Comparison of ENCODE assay signal across 27 mouse cellular contexts in genomic region chr2:57338779-57339178, GRCm38 (mm10).
DNase-seq lines count a peak whose midpoint lies in the region; ATAC-seq lines count a peak whose summit lies in the region.
"Had no signal": no experiment of that assay in that cellular context is flagged by ENCODE, and none has a peak within 500 bp of the region (broad histone marks: within the 10 kb centered on the region; RNA-seq: fewer than 3 reads in every experiment).

No protein-coding gene starts in this region.

- H3K27ac ChIP-seq in forebrain, embryonic 14.5 days (ENCODE audit: low read depth, low read length): no peak overlapping the region
- no peak overlapping the region for H3K27ac ChIP-seq in forebrain, embryonic 11.5 days (ENCODE audit: low read depth, low read length)
- no peak overlapping the region for H3K27ac ChIP-seq in midbrain, embryonic 16.5 days (ENCODE audit: low read length)
- H3K27ac ChIP-seq in midbrain, embryonic 15.5 days: no peak overlapping the region
- H3K27ac ChIP-seq in limb, embryonic 10.5 days: peak overlapping the region; percentile 26; the same call in 1 of the 2 replicates
- H3K27ac ChIP-seq: embryonic facial prominence, embryonic 12.5 days; embryonic facial prominence, embryonic 15.5 days; gastrocnemius, adult 2 months; heart, embryonic 15.5 days; hindbrain, embryonic 14.5 days; hindbrain, postnatal 0 days had no signal

- H3K9me3 ChIP-seq in forebrain, embryonic 14.5 days (replicated peaks; ENCODE audit: control insufficient read depth, low read length): no peaks in the 10 kb centered on the region
- no peaks in the 10 kb centered on the region for H3K9me3 ChIP-seq in forebrain, embryonic 11.5 days (ENCODE audit: control insufficient read depth, low read length)
- no peaks in the 10 kb centered on the region for H3K9me3 ChIP-seq in midbrain, embryonic 16.5 days (replicated peaks; ENCODE audit: control insufficient read depth, low read length, poor library complexity, severe bottlenecking)
- no peaks in the 10 kb centered on the region for H3K9me3 ChIP-seq in midbrain, embryonic 15.5 days
- H3K9me3 ChIP-seq in limb, embryonic 10.5 days (replicated peaks): no peaks in the 10 kb centered on the region
- H3K9me3 ChIP-seq: embryonic facial prominence, embryonic 12.5 days; embryonic facial prominence, embryonic 15.5 days; heart, embryonic 12.5 days; heart, embryonic 15.5 days had no signal

- ATAC-seq in forebrain, embryonic 14.5 days: peak; percentile 47; the same call in 1 of the 2 replicates
- no peak for ATAC-seq in forebrain, embryonic 11.5 days (replicated peaks; ENCODE audit: low FRiP score)
- peak; percentile 32; the same call in 1 of the 2 replicates for ATAC-seq in midbrain, embryonic 16.5 days
- no peak for ATAC-seq in midbrain, embryonic 15.5 days (replicated peaks)
- ATAC-seq: CD4-positive, CD25-positive, alpha-beta regulatory T cell, adult 4 months; hindbrain, postnatal 0 days; inflammation-experienced regulatory T-cells, adult 6 months; intestine, embryonic 16.5 days had no signal

- intact Hi-C loops in heart, postnatal 25 days (cut with DNase I): no loop called here

- no peak overlapping the region for H3K4me3 ChIP-seq in forebrain, embryonic 14.5 days (ENCODE audit: low read depth, low read length)
- no peak overlapping the region for H3K4me3 ChIP-seq in forebrain, embryonic 11.5 days (ENCODE audit: low read depth, low read length)
- no peak overlapping the region for H3K4me3 ChIP-seq in midbrain, embryonic 16.5 days (ENCODE audit: low read depth, low read length)
- no peak overlapping the region for H3K4me3 ChIP-seq in midbrain, embryonic 15.5 days
- H3K4me3 ChIP-seq in limb, embryonic 10.5 days: no peak overlapping the region
- H3K4me3 ChIP-seq: embryonic facial prominence, embryonic 12.5 days; embryonic facial prominence, embryonic 15.5 days; gastrocnemius, adult 2 months; heart, embryonic 12.5 days; heart, embryonic 15.5 days had no signal

- H3K9ac ChIP-seq in forebrain, embryonic 14.5 days (ENCODE audit: low read length): no peak overlapping the region
- no peak overlapping the region for H3K9ac ChIP-seq in forebrain, embryonic 11.5 days (ENCODE audit: low read length)
- no peak overlapping the region for H3K9ac ChIP-seq in midbrain, embryonic 16.5 days (ENCODE audit: low read depth, low read length)
- no peak overlapping the region for H3K9ac ChIP-seq in midbrain, embryonic 15.5 days
- H3K9ac ChIP-seq: embryonic facial prominence, embryonic 12.5 days; embryonic facial prominence, embryonic 15.5 days; heart, embryonic 12.5 days; heart, embryonic 15.5 days; hindbrain, embryonic 14.5 days had no signal

- WGBS in forebrain, embryonic 14.5 days: 78% methylated on average over 16 of the region's 16 CpGs
- WGBS in forebrain, embryonic 11.5 days: 94% methylated on average over 16 of the region's 16 CpGs
- WGBS in midbrain, embryonic 16.5 days: 92% methylated on average over 16 of the region's 16 CpGs
- WGBS in midbrain, embryonic 15.5 days: 90% methylated on average over 16 of the region's 16 CpGs
- WGBS in limb, embryonic 10.5 days: 96% methylated on average over 16 of the region's 16 CpGs

- DNase-seq in forebrain, embryonic 14.5 days (ENCODE audit: low spot score): no peak
- DNase-seq in forebrain, embryonic 11.5 days (ENCODE audit: low spot score): no peak
- DNase-seq in heart, adult 11 months: peak; percentile 87
- DNase-seq in heart, postnatal 25 days (ENCODE audit: low spot score): no peak
- DNase-seq in limb, embryonic 10.5 days (ENCODE audit: low spot score): no peak
- DNase-seq: adrenal gland, adult 2 months; adrenal gland, postnatal 14 days; cerebellum, adult 11 months; cerebellum, adult 2 months; cerebellum, adult 9-11 months; cerebellum, postnatal 25 days; gastrocnemius, adult 2 months; gastrocnemius, postnatal 14 days; heart, adult 18-20 months; heart, postnatal 10 days; heart, postnatal 4 days had no signal

- no peaks in the 10 kb centered on the region for H3K27me3 ChIP-seq in forebrain, embryonic 14.5 days (replicated peaks; ENCODE audit: control insufficient read depth, insufficient read depth, low read length)
- no peaks in the 10 kb centered on the region for H3K27me3 ChIP-seq in forebrain, embryonic 11.5 days (ENCODE audit: control insufficient read depth, insufficient read depth, low read length)
- no peaks in the 10 kb centered on the region for H3K27me3 ChIP-seq in midbrain, embryonic 16.5 days (ENCODE audit: control insufficient read depth, insufficient read depth, low read depth, low read length)
- H3K27me3 ChIP-seq in midbrain, embryonic 15.5 days (replicated peaks): no peaks in the 10 kb centered on the region
- no peaks in the 10 kb centered on the region for H3K27me3 ChIP-seq in limb, embryonic 10.5 days (ENCODE audit: low read depth, poor library complexity, severe bottlenecking)
- H3K27me3 ChIP-seq: embryonic facial prominence, embryonic 12.5 days; embryonic facial prominence, embryonic 15.5 days; heart, embryonic 12.5 days; heart, embryonic 15.5 days had no signal

- H3K4me1 ChIP-seq in forebrain, embryonic 14.5 days (ENCODE audit: control insufficient read depth, insufficient read depth, low read length): peaks cover 5% of the 10 kb centered on the region; the same call in 1 of the 2 replicates
- H3K4me1 ChIP-seq in forebrain, embryonic 11.5 days (replicated peaks; ENCODE audit: control insufficient read depth, insufficient read depth, low read length): no peaks in the 10 kb centered on the region
- no peaks in the 10 kb centered on the region for H3K4me1 ChIP-seq in midbrain, embryonic 16.5 days (ENCODE audit: control insufficient read depth, insufficient read depth, low read length)
- no peaks in the 10 kb centered on the region for H3K4me1 ChIP-seq in midbrain, embryonic 15.5 days
- H3K4me1 ChIP-seq in limb, embryonic 10.5 days: peaks cover 43% of the 10 kb centered on the region
- H3K4me1 ChIP-seq: embryonic facial prominence, embryonic 12.5 days; embryonic facial prominence, embryonic 15.5 days; heart, embryonic 12.5 days; heart, embryonic 15.5 days had no signal

- no peaks in the 10 kb centered on the region for H3K36me3 ChIP-seq in forebrain, embryonic 14.5 days (ENCODE audit: control insufficient read depth, insufficient read depth, low read length)
- H3K36me3 ChIP-seq in forebrain, embryonic 11.5 days (ENCODE audit: control insufficient read depth, insufficient read depth, low read length): no peaks in the 10 kb centered on the region
- no peaks in the 10 kb centered on the region for H3K36me3 ChIP-seq in midbrain, embryonic 16.5 days (ENCODE audit: control insufficient read depth, insufficient read depth, low read length)
- no peaks in the 10 kb centered on the region for H3K36me3 ChIP-seq in midbrain, embryonic 15.5 days (replicated peaks)
- H3K36me3 ChIP-seq in limb, embryonic 10.5 days: no peaks in the 10 kb centered on the region
- H3K36me3 ChIP-seq: embryonic facial prominence, embryonic 12.5 days; embryonic facial prominence, embryonic 15.5 days; heart, embryonic 15.5 days had no signal

- H3K4me2 ChIP-seq in forebrain, embryonic 14.5 days (ENCODE audit: low read length): no peak overlapping the region
- H3K4me2 ChIP-seq in forebrain, embryonic 11.5 days (ENCODE audit: low read depth, low read length, severe bottlenecking): no peak overlapping the region
- no peak overlapping the region for H3K4me2 ChIP-seq in midbrain, embryonic 16.5 days (ENCODE audit: low read length)
- no peak overlapping the region for H3K4me2 ChIP-seq in midbrain, embryonic 15.5 days
- H3K4me2 ChIP-seq: embryonic facial prominence, embryonic 12.5 days; embryonic facial prominence, embryonic 15.5 days; heart, embryonic 12.5 days; heart, embryonic 15.5 days; hindbrain, embryonic 14.5 days had no signal

Comparison
In these comparisons a context has a peak if more than half of its experiments do, and no peak if none do; other contexts are left out.
1. ATAC-seq: peak in forebrain, embryonic 14.5 days (single experiment) and midbrain, embryonic 16.5 days (single experiment); none in forebrain, embryonic 11.5 days (single experiment) and midbrain, embryonic 15.5 days (single experiment).